Mouse (Mus musculus): ENCODE data around the gene Ank. TPM values are rescaled to one million over a fixed set of nuclear protein-coding genes. Genes with fewer than 3 reads are reported as not detected.
A peak's percentile ranks its signal among the peaks of the same experiment; 100 is the strongest.

Gene Ank
- total RNA-seq, 2 experiments from 2014 or later: 173 to 176 TPM

- DNase-seq (ENCODE audit: low spot score in 2 of 2): no peak
- intact Hi-C loops (cut with DNase I): loop anchor here (5.0 kb wide), 2 partner anchors 114 to 254 kb away; partner anchors contain the start of gene Ank
Measured at GRCm38 (mm10) chr15:27581640-27582039, 115.2 kb downstream of the Ank start.

- intact Hi-C loops (cut with DNase I): loop anchor here (5.0 kb wide), 2 partner anchors 115 to 255 kb away; partner anchors contain the start of gene Ank
- DNase-seq (ENCODE audit: low spot score in 2 of 2): peak in 1 of 2 experiments; percentile 51
Measured at GRCm38 (mm10) chr15:27582428-27582827, 116.0 kb downstream of the Ank start.

DNA sequence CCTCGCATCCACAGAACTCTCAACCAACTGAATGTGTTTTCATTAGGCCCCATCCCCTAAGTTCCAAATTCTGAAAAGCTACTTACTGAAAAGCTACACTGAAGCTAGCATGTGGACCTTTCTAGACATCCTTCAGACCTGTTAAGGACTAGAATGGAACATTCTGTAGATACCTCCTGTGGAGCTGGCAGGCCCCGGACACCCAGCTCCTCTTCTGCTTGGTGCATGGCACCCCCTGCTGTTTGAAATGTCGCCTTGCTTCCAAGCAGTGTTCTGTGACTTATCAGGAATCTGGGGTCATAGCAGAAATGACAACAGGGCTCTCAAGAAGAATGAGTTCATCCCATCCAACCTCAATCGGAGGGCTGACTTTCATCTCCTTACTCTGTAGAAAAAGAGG, 116.6 kb downstream of the Ank start:
- intact Hi-C loops (cut with DNase I): loop anchor here (5.0 kb wide), 2 partner anchors 116 to 256 kb away; partner anchors contain the start of gene Ank
- DNase-seq (ENCODE audit: low spot score in 2 of 2): peak in 1 of 2 experiments; percentile 71

DNA sequence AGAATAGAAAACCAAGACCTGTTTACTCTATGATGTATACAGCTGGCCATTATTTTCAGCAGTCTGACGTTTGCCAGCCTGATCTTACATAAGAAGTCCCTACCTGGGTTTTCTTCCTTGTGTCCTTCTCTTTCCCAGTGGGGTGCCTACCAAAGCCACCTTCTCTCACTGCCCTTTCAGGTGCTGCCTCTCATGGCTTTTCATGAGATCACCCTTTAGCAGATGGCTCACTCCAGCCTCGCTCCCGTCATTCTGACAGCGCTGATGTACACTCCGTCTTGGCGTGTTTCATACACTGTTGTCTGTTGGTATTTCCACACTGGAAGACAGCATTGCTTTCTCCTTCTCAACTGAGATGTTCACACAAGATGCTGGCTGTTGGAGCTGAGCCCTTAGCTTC, 117.1 kb downstream of the Ank start:
- DNase-seq (ENCODE audit: low spot score in 2 of 2): no peak
- intact Hi-C loops (cut with DNase I): loop anchor here (5.0 kb wide), 2 partner anchors 116 to 256 kb away; partner anchors contain the start of gene Ank

- DNase-seq (ENCODE audit: low spot score in 2 of 2): no peak
- intact Hi-C loops (cut with DNase I): no loop called here
Measured at GRCm38 (mm10) chr15:27585466-27586092, 119.1 kb downstream of the Ank start.

DNA sequence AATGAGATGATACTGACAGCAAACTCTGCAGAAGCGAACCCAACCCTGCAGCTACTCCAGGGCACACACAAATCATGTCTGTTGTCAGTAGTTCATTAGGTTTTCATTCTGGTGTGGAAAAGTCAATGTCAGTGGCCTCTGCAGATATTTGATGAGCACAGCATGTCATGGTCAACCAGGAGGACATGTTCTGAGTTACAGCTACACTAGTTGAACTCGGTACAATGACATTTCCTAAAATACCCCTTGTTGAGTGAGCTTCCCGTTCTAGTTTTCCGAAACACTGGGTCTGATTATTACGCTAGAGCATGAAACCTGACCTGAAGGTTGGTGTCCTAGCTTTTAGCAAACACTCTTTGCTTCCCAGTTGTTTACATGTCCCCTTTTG, 119.6 kb downstream of the Ank start:
- intact Hi-C loops (cut with DNase I): no loop called here
- no peak for DNase-seq (ENCODE audit: low spot score in 2 of 2)

DNA sequence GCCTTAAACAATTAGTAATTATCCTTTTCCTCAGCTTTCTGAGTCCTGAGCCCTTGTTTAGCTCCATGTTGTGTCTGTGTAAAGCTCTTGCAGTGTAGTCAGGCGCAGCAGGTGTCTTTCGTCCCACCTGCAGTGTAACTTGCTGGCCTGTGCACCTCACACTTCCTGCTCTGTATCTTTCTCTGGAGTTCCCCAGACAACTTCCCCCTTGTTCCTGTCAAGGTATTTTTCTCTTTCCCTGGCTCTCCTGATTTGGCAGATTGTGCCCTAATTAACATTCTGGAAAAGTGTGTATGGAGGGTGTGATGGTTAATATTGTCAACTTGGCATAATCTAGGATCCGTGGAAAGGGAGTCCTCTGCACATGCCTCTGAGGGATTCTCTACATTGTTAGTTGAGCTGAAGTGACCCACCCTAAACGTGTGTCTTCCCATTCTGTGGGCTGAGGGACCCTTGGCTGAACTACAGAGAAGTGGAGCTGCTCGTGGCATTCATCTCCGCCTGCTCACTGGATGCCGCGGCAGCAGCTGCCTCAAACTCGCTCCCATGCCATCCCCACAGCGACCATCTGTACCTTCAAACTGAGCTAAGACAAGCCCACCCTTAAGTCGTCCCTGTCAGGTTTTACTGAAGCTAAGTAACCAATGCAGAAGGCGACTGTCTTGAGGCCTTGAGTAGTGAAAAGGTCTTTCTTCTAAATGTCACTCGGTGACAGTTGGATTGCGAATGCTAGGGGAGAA, 121.8 kb downstream of the Ank start:
- DNase-seq (ENCODE audit: low spot score in 2 of 2): no peak
- intact Hi-C loops (cut with DNase I): no loop called here

- no peak for DNase-seq (ENCODE audit: low spot score in 2 of 2)
- intact Hi-C loops (cut with DNase I): no loop called here
Measured at GRCm38 (mm10) chr15:27590812-27591211, 124.3 kb downstream of the Ank start.

GRCm38 (mm10) chr15:27592620-27593320, 126.3 kb downstream of the Ank start:
- DNase-seq (ENCODE audit: low spot score in 2 of 2): no peak
- intact Hi-C loops (cut with DNase I): no loop called here

DNA sequence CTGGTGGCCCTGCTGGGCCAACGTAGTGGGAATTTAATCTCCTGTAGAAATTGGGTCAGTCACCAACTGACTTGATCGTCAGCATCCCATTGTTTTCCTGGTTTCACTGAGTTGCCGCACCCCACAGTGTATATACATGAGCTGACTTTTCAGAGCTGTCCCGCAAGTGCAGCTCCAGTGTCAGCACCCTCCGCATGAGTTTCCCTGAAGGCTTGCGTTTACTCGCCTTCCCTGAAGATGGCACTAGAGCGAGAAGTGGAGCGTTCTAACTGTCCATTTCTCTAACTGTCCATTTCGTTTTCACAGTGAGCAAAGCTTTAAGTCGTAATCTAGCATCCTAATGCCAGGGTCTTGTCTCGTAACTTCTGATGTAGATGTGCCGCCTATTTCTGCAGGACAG, 127.2 kb downstream of the Ank start:
- peak; percentile 66 to 73 for DNase-seq (ENCODE audit: low spot score in 2 of 2)
- intact Hi-C loops (cut with DNase I): no loop called here

DNA sequence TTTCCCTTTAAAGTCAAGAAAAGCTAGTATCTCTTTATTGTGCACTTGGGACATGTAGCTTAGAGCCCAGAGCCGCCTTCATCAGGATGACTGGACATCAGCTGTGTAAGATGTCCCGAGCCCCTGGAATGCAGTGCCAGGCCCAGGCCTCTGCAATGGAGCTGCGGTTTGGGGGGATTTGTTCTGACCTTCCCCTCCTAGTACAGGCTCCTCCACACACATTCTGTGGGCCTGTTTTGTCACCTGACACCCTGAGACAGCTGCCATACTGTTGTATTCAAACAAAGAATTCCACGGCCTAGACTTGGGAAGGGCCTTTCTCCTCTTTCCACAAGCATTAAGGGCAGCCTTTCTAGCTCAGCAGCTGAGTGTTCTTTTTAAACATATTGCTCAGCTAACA, 128.5 kb downstream of the Ank start:
- intact Hi-C loops (cut with DNase I): no loop called here
- no peak for DNase-seq (ENCODE audit: low spot score in 2 of 2)

- intact Hi-C loops (cut with DNase I): no loop called here
- DNase-seq (ENCODE audit: low spot score in 2 of 2): no peak
Measured at GRCm38 (mm10) chr15:27595560-27595959, 129.1 kb downstream of the Ank start.

DNA sequence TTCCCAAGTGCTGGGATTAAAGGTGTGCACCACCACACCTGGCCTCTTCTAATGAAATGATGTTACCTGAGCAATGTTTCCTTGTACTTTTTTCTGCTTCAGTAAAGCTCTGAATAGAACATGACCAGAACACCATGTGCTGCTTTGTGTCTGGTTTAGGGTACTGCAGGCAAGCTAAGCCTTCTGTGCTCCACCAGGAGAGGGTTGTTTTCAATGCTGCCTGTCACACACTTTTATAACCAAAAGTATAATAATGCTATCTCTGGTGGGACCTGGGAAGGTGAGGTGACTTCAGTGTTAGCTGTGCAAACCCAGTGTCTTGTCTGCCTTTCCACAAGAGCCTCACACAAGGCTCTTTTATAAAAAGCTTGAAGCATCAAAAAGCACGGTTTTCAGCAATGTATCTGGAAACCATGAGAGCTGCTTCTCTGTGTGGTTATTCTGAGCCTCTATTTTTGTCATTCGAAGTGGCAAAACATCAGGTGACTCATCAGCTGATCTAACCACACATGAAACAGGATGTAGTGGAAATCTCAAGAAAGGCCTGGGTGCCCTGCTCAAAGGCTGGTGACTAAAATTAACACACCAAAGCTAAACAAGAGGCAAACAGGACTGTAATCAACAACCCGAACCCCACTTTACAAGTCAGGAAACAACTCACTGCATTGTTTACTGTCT, 130.1 kb downstream of the Ank start:
- DNase-seq (ENCODE audit: low spot score in 2 of 2): peak; percentile 53 to 81
- intact Hi-C loops (cut with DNase I): no loop called here

DNA sequence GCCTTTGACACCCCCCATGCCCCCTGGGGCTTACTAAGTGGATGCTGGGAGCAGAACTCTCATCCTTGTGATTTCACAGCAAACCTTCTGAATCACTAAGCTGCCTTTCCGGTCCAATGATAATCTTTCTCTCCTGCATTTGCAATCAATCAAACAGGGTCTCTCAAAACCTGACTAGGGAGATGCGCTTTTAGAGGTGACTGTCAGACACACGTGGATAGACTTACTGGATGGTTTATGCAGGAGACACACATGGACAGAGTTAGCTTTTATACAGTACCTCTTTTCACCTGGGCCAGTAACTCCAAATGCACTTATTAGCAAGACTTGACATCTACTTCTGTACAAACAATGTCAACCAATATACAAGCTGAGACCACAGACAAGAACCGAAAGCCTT, 131.0 kb downstream of the Ank start:
- no peak for DNase-seq (ENCODE audit: low spot score in 2 of 2)
- intact Hi-C loops (cut with DNase I): no loop called here

GRCm38 (mm10) chr15:27598786-27599385, 132.4 kb downstream of the Ank start:
- DNase-seq (ENCODE audit: low spot score in 2 of 2): no peak
- intact Hi-C loops (cut with DNase I): no loop called here

GRCm38 (mm10) chr15:27600524-27600923, 134.0 kb downstream of the Ank start:
- DNase-seq (ENCODE audit: low spot score in 2 of 2): no peak
- intact Hi-C loops (cut with DNase I): no loop called here

- intact Hi-C loops (cut with DNase I): no loop called here
- DNase-seq (ENCODE audit: low spot score in 2 of 2): no peak
Measured at GRCm38 (mm10) chr15:27604558-27604957, 138.1 kb downstream of the Ank start.

- intact Hi-C loops (cut with DNase I): no loop called here
- no peak for DNase-seq (ENCODE audit: low spot score in 2 of 2)
Measured at GRCm38 (mm10) chr15:27605252-27605651, 138.8 kb downstream of the Ank start.

DNA sequence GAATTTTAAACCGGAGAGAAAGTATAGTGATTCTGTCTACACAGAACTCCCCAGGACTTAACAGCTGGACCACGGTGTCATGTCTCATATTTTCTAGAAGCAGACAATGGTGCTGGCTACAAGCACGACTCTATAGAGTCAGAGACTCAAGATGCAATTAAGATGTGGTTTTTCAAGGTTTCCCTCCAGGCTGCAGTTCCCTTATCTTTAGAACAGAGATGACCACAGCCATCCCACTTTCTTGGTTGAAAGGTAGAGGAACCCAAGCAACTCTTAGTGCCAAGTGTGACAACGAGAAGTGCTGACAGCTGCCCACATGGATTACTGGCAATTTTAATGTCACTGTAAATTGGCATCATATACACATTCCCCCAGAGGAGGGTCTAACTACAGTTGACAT, 143.1 kb downstream of the Ank start:
- intact Hi-C loops (cut with DNase I): no loop called here
- DNase-seq (ENCODE audit: low spot score in 2 of 2): no peak

Measured in left cerebral cortex, postnatal 14 days (tissue).